Mouse (Mus musculus) gastrocnemius, postnatal 4 days (tissue): ENCODE results near the gene St3gal4. TPM values are rescaled to one million over a fixed set of nuclear protein-coding genes. Genes with fewer than 3 reads are reported as not detected.

Experiments used
- DNase-seq, 2 experiments: peaks; one replicate each; pipeline ENCODE4 v3.0.0; 2021 to 2022; ENCODE audit warnings: low spot score in 2 of 2, mixed read lengths in 2 of 2
- total RNA-seq, 2 experiments: library from RNA; stranded (reverse); gene quantifications; 2 replicates each; pipeline ENCODE4 v1.2.3; 2021

Gene St3gal4
- total RNA-seq, 2 experiments from 2014 or later, result 20.1 to 22.6 TPM

DNA sequence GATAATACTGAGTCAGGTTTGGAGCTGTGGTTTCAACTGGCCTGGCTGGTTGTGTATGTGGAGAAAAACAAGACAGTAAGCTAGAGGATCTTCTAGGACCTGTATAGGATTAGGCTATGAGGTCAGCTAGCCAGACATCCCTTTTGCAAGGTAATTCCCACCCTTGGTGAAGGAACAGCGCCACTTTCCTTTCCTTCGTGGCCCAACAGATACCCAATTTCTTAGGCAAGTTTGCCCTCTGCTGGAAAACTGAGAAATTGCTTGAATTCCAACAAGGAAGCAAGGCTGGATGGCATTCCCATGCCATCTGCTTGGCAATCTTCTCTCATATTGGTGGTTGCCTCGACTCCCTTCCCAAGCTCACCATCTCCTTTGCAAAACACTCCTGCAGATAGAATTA lies 99.7 kb downstream of the St3gal4 start:
- peak in 1 of 2 experiments; percentile 46 for DNase-seq

DNA sequence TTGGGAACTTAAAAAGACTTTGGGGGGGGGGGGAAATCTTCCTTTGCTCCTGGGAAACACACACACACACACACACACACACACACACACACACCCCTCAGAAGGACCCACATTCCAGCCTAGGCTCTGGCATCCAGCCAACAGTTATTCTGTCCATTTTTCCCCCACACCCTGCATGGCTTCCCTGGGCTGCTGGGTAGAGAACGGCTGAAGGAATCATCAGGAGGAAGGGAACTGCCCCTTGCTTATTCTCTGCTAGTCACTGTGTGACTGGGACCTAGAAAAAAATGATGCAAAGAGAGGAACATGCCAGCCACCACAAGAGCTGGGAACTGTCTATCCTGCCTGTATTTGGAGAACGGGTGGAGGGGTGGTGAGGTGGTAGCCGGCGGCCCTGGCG lies 101.0 kb downstream of the St3gal4 start:
- no peak for DNase-seq

DNA sequence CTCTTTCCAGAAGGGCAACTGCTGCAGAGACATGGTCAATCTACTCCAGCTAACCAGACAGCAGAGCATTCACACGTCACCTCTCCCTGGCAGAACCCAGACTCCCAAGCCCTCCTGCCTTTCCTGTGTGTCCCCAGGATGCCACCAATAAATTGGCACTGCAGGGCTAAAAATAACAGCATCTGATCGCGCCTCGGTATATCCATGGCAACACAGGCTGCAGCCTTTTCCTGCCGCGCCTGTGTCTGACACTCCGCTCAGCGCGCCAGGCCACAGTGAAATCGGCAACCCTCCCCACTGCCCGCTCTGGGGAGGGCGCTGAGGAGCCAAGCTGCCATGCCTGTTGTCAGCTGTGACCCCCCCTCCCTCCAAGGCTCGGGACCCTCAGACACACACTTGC lies 101.5 kb downstream of the St3gal4 start:
- DNase-seq, result no peak

DNA sequence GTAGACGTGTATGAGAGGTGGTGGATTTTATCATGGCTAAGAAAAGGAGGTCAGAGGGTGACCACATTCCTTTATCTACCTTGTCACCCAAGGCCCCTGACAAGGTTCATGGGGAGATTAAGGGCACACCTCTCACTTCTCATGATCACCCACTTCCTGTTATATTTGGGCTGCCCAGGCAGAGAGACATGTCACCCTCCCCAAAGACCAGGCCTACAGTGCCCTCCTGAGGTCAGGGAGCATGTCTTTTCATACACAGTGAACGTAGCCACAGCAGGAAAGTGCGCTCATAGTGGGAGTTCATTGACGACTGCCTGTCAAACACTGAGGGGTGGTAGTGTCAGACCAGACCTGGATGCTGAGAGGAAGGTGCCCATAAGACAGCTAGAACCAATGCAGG lies 102.3 kb downstream of the St3gal4 start:
- no peak for DNase-seq

DNA sequence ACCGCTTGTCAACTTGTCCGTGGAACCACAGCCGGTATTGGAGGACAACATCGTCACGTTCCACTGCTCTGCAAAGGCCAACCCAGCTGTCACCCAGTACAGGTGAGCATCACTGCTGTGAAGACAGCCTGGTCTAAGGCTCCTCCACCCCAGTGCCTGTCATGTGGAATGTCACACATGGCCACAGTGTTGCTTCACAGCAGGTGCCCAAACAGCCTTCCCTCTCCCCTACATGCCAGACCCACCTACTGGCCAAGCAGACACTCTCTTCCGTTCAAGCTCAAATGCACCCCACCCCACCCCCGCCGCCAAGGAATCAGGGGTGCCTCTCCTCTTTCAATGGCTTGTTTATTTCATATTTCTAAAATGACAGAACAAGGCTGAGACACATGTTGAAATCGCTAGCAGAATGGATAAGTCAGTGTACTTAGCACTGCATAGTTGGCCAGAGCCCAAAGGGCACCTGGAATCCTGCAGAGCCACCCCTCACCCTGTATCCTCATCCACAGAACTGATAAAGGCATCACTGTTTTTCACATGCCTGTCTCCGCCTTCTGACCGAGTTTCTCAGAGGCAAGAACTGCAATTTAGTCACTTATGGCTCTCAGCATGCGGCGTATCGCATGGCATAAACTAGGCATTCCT lies 111.2 kb downstream of the St3gal4 start:
- no peak for DNase-seq

DNA sequence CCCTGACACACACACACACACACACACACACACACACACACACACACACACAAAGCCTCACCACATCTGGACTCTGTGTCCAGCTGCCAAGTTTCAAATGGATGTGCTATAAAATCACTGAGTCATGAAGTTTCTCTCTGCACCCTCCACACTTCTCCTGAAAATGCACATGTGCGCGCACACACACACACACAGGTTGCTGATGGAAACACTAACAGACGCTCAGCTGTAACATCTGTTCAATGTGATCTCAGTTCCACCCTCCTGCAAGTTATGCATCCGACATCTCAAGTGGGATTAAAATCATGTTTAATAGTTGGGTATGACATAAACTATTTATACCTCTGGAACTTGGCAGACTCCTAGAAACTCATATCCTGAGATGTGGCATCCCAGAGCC lies 115.0 kb downstream of the St3gal4 start:
- no peak for DNase-seq

DNA sequence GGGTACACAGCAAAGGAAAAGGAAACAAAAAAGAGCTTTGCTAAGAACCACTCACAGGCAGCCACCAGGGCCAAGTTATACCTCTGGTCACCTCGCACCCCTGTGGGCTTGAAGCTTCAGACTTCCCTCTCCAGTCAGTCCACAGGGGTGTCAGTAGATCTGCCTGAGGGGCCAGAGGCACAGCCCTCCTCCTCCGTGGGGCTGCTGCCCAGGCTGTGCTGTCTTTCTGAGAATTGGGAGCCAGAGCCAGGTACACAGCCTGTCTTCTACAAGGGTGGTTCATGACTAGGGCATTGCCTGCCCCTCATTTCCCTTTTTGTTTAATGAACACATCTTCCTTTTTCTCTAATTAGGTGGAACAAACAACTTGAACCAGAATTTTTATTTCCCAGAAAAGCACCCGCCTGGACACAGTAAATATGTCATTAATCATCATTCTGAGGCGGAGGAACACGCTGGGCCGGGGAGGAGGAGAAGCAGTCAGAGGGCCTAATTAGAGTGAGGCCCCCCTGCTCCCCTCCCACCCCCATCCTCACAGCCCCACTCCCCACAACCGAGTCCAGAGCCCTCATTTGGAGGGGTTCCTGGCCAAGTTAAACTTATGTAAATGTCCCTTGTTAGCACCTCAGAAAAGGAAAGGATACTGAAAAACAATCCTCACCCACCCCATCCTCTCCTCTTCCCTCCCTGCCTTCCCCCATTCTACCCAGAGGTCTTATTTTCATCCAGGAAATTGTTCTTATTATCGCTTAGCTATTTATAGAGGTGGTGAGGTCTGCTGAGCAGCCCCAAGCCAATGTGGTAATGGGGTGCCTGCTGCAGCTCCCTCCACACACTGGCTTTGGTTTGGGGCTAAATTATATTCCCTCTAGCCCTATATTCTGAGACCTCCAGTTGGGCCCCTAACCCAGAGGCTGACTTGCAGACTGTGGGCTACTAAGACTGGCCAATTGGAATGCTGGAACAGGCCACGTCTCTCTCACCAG lies 120.9 kb downstream of the St3gal4 start:
- DNase-seq, result no peak

Other genes starting within 250 kb of the St3gal4 start
- 10 to 100 TPM; 17.6 to 21.1 TPM for gene Dcps, start 56.8 kb upstream of the St3gal4 start, total RNA-seq
- 100 to 1,000 TPM; 113 to 118 TPM for gene Srpr, start 80.9 kb upstream of the St3gal4 start, total RNA-seq
- gene Tirap, start 81.0 kb upstream of the St3gal4 start, total RNA-seq, result 10 to 100 TPM; 11.0 to 11.6 TPM
- gene Foxred1, start 91.8 kb upstream of the St3gal4 start, total RNA-seq, result 10 to 100 TPM; 33.9 to 39.8 TPM
- gene Fam118b, start 148.5 kb upstream of the St3gal4 start, total RNA-seq, result 10 to 100 TPM; 23.7 to 26.8 TPM
- gene Rpusd4, start 148.6 kb upstream of the St3gal4 start, total RNA-seq, result 10 to 100 TPM in 1 of 2 experiments, 1 to 10 TPM in 1; 9.4 to 11.2 TPM